Mouse (Mus musculus) telencephalon, adult 2 months (tissue): ENCODE results near the gene Pdik1l.

Source experiments
- DNase-seq: peaks from one replicate; pipeline ENCODE4 v3.0.0-alpha.2; 2011; ENCODE audit warnings: low read depth, low spot score

Gene Pdik1l

GRCm38 (mm10) chr4:134287575-134288025 lies at the start of gene Pdik1l:
Pdik1l (minus strand) TSS chr4:134287895.
- DNase-seq = no peak

- no peak for DNase-seq
These were observed 42.6 kb upstream of the Pdik1l start for GRCm38 (mm10) chr4:134330281-134330680.

GRCm38 (mm10) chr4:134328832-134329231 lies 41.1 kb upstream of the Pdik1l start:
- DNase-seq = no peak

- no peak for DNase-seq
These were observed 40.5 kb upstream of the Pdik1l start for GRCm38 (mm10) chr4:134328151-134328550.

GRCm38 (mm10) chr4:134326859-134327530 lies 39.3 kb upstream of the Pdik1l start:
- DNase-seq = no peak

GRCm38 (mm10) chr4:134324655-134325054 lies 37.0 kb upstream of the Pdik1l start:
- DNase-seq = no peak

DNA sequence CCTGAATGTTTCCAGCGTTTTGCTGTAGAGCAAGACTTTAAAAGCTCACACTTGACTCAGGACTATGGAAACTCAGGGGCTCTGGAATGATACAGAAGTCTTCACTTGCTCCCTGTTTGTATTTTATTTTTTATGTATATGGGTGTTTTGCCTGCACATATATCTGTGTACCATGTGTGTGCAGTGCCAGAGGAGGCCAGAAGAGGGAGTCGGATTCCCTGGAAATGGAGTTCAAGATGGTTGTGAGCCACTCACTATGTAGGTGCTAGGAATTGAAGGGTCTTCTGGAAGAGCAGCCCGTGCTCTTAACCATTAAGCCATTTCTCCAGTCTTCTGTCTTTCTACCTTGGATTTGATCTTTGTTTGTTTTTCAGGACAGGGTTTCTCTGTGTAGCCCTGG lies 33.8 kb upstream of the Pdik1l start:
- DNase-seq = no peak

- DNase-seq = no peak
These were observed 32.0 kb upstream of the Pdik1l start for GRCm38 (mm10) chr4:134319674-134320073.

- DNase-seq = no peak
These were observed 31.4 kb upstream of the Pdik1l start for GRCm38 (mm10) chr4:134319074-134319473.

GRCm38 (mm10) chr4:134316390-134316789 lies 28.7 kb upstream of the Pdik1l start:
- no peak for DNase-seq

DNA sequence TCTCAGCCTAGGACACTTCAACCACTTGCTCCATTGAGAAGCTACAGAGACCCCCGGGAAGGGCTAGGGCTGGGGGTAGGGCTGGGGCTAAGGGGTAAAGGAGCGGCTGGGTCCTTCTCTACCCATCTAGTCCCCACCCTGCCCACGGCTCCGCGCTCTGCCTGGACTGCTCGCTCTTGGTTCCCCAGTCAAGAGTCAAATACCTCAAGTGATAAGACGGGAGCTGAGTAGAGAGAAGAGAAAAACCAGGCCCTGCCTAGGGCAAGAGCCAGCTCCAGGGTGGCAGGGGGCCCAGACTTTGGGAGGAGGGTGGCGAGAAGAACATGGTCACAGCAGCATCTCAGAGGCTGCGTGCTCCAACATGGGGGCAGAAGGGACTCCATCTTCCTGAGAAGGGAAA lies 27.8 kb upstream of the Pdik1l start:
- no peak for DNase-seq

GRCm38 (mm10) chr4:134314876-134315275 lies 27.2 kb upstream of the Pdik1l start, which contains the start of gene Trim63:
Trim63 (plus strand) TSS chr4:134315120.
- no peak for DNase-seq

GRCm38 (mm10) chr4:134314081-134314655 lies 26.5 kb upstream of the Pdik1l start:
- no peak for DNase-seq

DNA sequence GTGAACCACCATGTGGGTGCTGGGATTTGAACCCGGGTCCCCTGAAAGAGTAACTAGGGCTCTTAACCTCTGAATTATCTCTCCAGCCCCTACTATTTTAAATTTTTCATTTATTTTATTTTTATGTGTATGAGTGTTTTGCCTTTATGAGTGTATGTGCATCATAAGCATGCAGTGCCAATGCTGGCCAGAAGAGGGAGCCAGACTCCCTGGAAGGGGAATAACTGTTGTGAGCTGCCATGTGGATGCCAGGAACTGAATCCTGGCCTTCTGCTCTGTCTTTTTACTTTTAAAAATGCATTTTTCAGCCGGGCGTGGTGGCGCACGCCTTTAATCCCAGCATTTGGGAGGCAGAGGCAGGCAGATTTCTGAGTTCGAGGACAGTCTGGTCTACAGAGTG lies 25.2 kb upstream of the Pdik1l start:
- no peak for DNase-seq

GRCm38 (mm10) chr4:134312341-134312740 lies 24.6 kb upstream of the Pdik1l start:
- no peak for DNase-seq

DNA sequence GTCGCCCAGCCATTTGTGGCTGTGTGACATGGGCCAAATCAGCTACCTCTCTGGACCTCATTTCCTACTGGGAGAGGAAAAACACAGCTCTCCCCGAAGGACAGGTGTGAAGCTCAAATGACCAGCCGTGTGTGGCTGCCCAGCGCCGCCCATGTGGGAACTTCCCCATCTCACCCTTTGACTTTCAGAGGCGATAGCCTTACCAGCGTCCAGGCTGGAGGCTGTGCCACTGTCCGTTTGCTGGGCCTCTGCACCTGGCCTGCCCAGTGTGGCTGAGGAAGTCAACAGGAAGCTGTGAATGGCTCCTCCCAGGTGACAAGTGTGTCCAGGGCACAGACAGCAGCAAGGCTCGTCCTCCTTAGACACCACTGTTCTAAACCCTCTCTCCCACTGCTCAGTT lies 24.1 kb upstream of the Pdik1l start:
- no peak for DNase-seq

DNA sequence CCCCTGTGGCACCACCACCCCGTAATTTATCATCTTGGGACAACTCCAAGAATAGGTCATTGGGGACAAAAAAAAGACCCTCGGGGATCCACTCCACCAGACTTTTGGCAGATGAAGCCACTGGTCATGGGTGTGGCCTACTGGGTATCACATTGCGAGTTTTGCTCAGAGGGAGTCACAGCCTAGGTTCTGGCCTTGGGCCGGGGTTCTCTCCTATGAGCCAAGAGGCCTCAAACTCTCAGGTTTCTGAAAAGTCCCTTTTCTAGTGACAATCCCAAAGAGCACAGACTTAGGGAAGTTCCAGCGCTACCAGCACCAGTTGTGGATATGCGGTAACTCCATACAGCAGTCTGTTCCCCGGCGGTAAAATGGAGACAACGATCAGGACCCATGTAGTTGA lies 23.0 kb upstream of the Pdik1l start:
- DNase-seq = no peak

- DNase-seq = no peak
These were observed 22.4 kb upstream of the Pdik1l start for GRCm38 (mm10) chr4:134310106-134310505.

DNA sequence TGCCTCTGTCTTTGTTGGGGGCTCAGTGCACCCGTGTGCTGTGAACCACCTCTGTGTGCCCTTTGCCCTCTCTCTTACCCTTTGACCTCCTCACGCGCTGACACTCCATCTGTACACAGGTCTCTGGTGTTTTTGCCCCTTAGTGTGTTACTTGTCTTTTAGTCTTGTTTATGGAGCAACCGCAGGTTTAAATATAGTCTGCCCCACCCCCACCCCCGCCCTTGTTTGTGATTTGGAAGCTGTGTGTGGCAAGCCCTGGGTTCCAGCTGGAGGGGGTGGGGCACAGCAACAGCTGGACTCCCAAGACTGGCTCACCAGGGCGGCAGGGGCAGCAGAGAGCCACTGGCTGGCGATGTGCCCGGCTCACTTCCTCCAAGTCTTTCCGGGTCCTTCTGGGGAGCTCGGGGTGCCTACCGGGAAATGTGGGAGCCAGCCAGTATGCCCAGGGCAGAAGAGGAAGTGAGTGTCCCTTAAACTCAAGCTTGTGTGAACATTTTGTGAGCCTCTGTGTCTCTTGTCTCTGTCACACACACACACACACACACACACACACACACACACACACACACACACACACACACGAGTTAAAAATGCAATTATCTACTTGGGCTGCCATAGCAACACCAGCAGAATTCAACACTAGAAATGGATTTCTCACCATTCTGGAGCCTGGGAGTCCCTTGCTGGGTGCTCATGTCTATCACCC lies 19.8 kb upstream of the Pdik1l start:
- no peak for DNase-seq

GRCm38 (mm10) chr4:134306963-134307362 lies 19.3 kb upstream of the Pdik1l start:
- DNase-seq = no peak

DNA sequence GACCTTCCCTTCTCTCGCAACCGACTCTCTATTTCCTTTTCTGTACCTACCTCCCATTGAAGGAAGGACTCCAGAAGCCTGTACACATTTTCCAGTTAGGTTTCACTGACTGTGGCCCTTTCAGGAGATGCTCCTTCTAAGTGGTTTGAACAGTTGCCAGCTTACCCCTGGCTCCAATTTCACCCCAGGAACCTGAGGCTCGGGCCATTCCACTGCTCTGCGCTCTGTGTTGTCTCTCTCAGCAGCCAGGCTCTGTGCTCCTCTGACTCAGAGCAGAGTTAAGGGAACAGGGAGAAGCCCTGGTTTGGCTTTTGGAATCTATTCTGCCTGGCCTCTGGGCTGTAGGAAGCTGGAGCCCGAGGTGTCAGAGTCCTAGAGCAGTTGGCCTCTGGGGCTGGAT lies 14.4 kb upstream of the Pdik1l start:
- no peak for DNase-seq

- DNase-seq = no peak
These were observed 12.6 kb upstream of the Pdik1l start for GRCm38 (mm10) chr4:134300316-134300715.

- no peak for DNase-seq
These were observed 11.8 kb upstream of the Pdik1l start for GRCm38 (mm10) chr4:134299498-134299810.
